Mouse (Mus musculus): ENCODE results near the gene Tmcc2. TPM values are rescaled to one million over a fixed set of nuclear protein-coding genes. Genes with fewer than 3 reads are reported as not detected.
"Not testable (repeated sequence)": the region's sequence is repeated elsewhere in the genome, so short reads cannot be mapped to it uniquely, and the experiment has no call there.

The Tmcc2 gene
- polyA plus RNA-seq, 1 experiment from 2014 or later = 9.9 TPM

GRCm38 (mm10) chr1:132364896-132365557, 26.1 kb downstream of the Tmcc2 start:
- Histone ChIP-seq H3K4me1 (peaks cover 19% of the 10 kb centered on the region), H3K27ac (no peak overlapping the region), H3K4me3 (no peak overlapping the region), H3K9me3 (no peaks in the 10 kb centered on the region), H3K36me3 (peaks cover 37% of the 10 kb centered on the region), H3K4me2 (no peak overlapping the region), H3K9ac (no peak overlapping the region), H3K27me3 (no peaks in the 10 kb centered on the region)
- ATAC-seq (ENCODE audit: insufficient number of reproducible peaks, low FRiP score, low TSS enrichment, low read depth) = no peak
- WGBS = 81% methylated on average over 7 of the region's 7 CpGs

- peaks cover 19% of the 10 kb centered on the region for H3K4me1 ChIP-seq
- no peak overlapping the region for H3K27ac ChIP-seq
- no peak for ATAC-seq (ENCODE audit: insufficient number of reproducible peaks, low FRiP score, low TSS enrichment, low read depth)
- H3K4me3 ChIP-seq = no peak overlapping the region
- no peak overlapping the region for H3K4me2 ChIP-seq
- peaks cover 41% of the 10 kb centered on the region for H3K36me3 ChIP-seq
- no peaks in the 10 kb centered on the region for H3K9me3 ChIP-seq
- no peaks in the 10 kb centered on the region for H3K27me3 ChIP-seq
- H3K9ac ChIP-seq = no peak overlapping the region
- WGBS = 85% methylated on average over 3 of the region's 3 CpGs
These were observed 26.7 kb downstream of the Tmcc2 start for GRCm38 (mm10) chr1:132364388-132364787.

- WGBS = 77% methylated on average over 6 of the region's 6 CpGs
These were observed 29.1 kb downstream of the Tmcc2 start for GRCm38 (mm10) chr1:132361959-132362358.

GRCm38 (mm10) chr1:132356841-132357240, 34.2 kb downstream of the Tmcc2 start:
- Histone ChIP-seq H3K27me3 (no peaks in the 10 kb centered on the region), H3K9ac (no peak overlapping the region), H3K4me3 (no peak overlapping the region), H3K36me3 (peaks cover 51% of the 10 kb centered on the region), H3K4me2 (no peak overlapping the region), H3K4me1 (peaks cover 10% of the 10 kb centered on the region; the same call in 1 of the 2 replicates), H3K27ac (peak overlapping the region; percentile 33; the same call in 1 of the 2 replicates), H3K9me3 (no peaks in the 10 kb centered on the region)
- no peak for ATAC-seq (ENCODE audit: insufficient number of reproducible peaks, low FRiP score, low TSS enrichment, low read depth)
- WGBS = 50% methylated on average over 1 of the region's 1 CpGs

More at GRCm38 (mm10) chr1:132361959-132362358, 29.1 kb downstream of the Tmcc2 start:
- Histone ChIP-seq H3K4me1 (peaks cover 10% of the 10 kb centered on the region), H3K27ac (no peak overlapping the region), H3K27me3 (no peaks in the 10 kb centered on the region), H3K4me3 (no peak overlapping the region), H3K9me3 (no peaks in the 10 kb centered on the region), H3K36me3 (peaks cover 63% of the 10 kb centered on the region), H3K9ac (no peak overlapping the region), H3K4me2 (no peak overlapping the region)
- no peak for ATAC-seq (ENCODE audit: insufficient number of reproducible peaks, low FRiP score, low TSS enrichment, low read depth)

GRCm38 (mm10) chr1:132355841-132356242, 35.2 kb downstream of the Tmcc2 start:
- Histone ChIP-seq H3K9ac (no peak overlapping the region), H3K4me3 (no peak overlapping the region), H3K36me3 (peaks cover 41% of the 10 kb centered on the region), H3K9me3 (no peaks in the 10 kb centered on the region), H3K27ac (no peak overlapping the region), H3K4me1 (peaks cover 10% of the 10 kb centered on the region; the same call in 1 of the 2 replicates), H3K4me2 (no peak overlapping the region), H3K27me3 (no peaks in the 10 kb centered on the region)
- 0% methylated on average over 3 of the region's 3 CpGs for WGBS
- ATAC-seq (ENCODE audit: insufficient number of reproducible peaks, low FRiP score, low TSS enrichment, low read depth) = no peak

- Histone ChIP-seq H3K4me1 (peaks cover 10% of the 10 kb centered on the region; the same call in 1 of the 2 replicates), H3K9ac (no peak overlapping the region), H3K27ac (no peak overlapping the region), H3K9me3 (no peaks in the 10 kb centered on the region), H3K4me3 (no peak overlapping the region), H3K4me2 (no peak overlapping the region), H3K27me3 (no peaks in the 10 kb centered on the region), H3K36me3 (peaks cover 34% of the 10 kb centered on the region)
- 58% methylated on average over 6 of the region's 6 CpGs for WGBS
- no peak for ATAC-seq (ENCODE audit: insufficient number of reproducible peaks, low FRiP score, low TSS enrichment, low read depth)
These were observed 35.9 kb downstream of the Tmcc2 start for GRCm38 (mm10) chr1:132355162-132355601.

GRCm38 (mm10) chr1:132354234-132354633, 36.8 kb downstream of the Tmcc2 start:
- Histone ChIP-seq H3K9me3 (no peaks in the 10 kb centered on the region), H3K4me3 (no peak overlapping the region), H3K27me3 (no peaks in the 10 kb centered on the region), H3K27ac (no peak overlapping the region), H3K4me2 (no peak overlapping the region), H3K9ac (no peak overlapping the region), H3K36me3 (peaks cover 25% of the 10 kb centered on the region), H3K4me1 (peaks cover 10% of the 10 kb centered on the region; the same call in 1 of the 2 replicates)
- no peak for ATAC-seq (ENCODE audit: insufficient number of reproducible peaks, low FRiP score, low TSS enrichment, low read depth)
- WGBS = 69% methylated on average over 9 of the region's 9 CpGs

GRCm38 (mm10) chr1:132353389-132353788, 37.7 kb downstream of the Tmcc2 start:
- Histone ChIP-seq H3K4me3 (no peak overlapping the region), H3K9ac (no peak overlapping the region), H3K4me1 (peaks cover 10% of the 10 kb centered on the region; the same call in 1 of the 2 replicates), H3K27me3 (no peaks in the 10 kb centered on the region), H3K4me2 (no peak overlapping the region), H3K36me3 (peaks cover 16% of the 10 kb centered on the region), H3K27ac (no peak overlapping the region), H3K9me3 (no peaks in the 10 kb centered on the region)
- no peak for ATAC-seq (ENCODE audit: insufficient number of reproducible peaks, low FRiP score, low TSS enrichment, low read depth)
- WGBS = 67% methylated on average over 5 of the region's 5 CpGs

- ATAC-seq (ENCODE audit: insufficient number of reproducible peaks, low FRiP score, low TSS enrichment, low read depth) = no peak
- H3K27ac ChIP-seq = no peak overlapping the region
- no peak overlapping the region for H3K4me3 ChIP-seq
- H3K4me2 ChIP-seq = no peak overlapping the region
- 91% methylated on average over 4 of the region's 4 CpGs for WGBS
- H3K9ac ChIP-seq = no peak overlapping the region
- no peaks in the 10 kb centered on the region for H3K36me3 ChIP-seq
- H3K4me1 ChIP-seq = peaks cover 21% of the 10 kb centered on the region
- H3K9me3 ChIP-seq = no peaks in the 10 kb centered on the region
- H3K27me3 ChIP-seq = no peaks in the 10 kb centered on the region
These were observed 40.0 kb downstream of the Tmcc2 start for GRCm38 (mm10) chr1:132351058-132351457.

GRCm38 (mm10) chr1:132349601-132350000, 41.5 kb downstream of the Tmcc2 start:
- not testable (repeated sequence) for H3K4me3 ChIP-seq; H3K9me3 ChIP-seq; H3K27ac ChIP-seq; ATAC-seq (ENCODE audit: insufficient number of reproducible peaks, low FRiP score, low TSS enrichment, low read depth); H3K4me2 ChIP-seq; H3K27me3 ChIP-seq; H3K9ac ChIP-seq; H3K36me3 ChIP-seq
- H3K4me1 ChIP-seq = peaks cover 18% of the 10 kb centered on the region; the same call in 1 of the 2 replicates
- 90% methylated on average over 3 of the region's 3 CpGs for WGBS

DNA sequence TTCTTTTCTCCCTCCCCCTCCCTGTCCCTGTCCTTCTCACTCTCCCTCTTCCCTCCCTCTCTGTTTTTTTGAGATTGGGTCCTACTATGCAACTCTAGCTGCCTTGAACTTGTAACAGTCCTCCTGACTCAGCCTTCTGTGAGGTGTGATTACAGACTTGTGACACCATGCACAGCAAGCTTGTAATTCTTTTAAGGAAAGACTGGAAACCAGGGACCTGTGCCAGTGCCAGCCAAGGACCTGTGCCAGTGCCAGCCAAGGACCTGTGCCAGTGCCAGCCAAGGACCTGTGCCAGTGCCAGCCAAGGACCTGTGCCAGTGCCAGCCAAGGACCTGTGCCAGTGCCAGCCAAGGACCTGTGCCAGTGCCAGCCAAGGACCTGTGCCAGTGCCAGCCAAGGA, 42.0 kb downstream of the Tmcc2 start:
- H3K27ac ChIP-seq; H3K4me3 ChIP-seq; H3K4me2 ChIP-seq; H3K27me3 ChIP-seq; H3K9ac ChIP-seq; ATAC-seq (ENCODE audit: insufficient number of reproducible peaks, low FRiP score, low TSS enrichment, low read depth); H3K36me3 ChIP-seq; H3K9me3 ChIP-seq: not testable (repeated sequence)
- peaks cover 18% of the 10 kb centered on the region; the same call in 1 of the 2 replicates for H3K4me1 ChIP-seq

- H3K27ac ChIP-seq = no peak overlapping the region
- no peaks in the 10 kb centered on the region for H3K27me3 ChIP-seq
- no peak for ATAC-seq (ENCODE audit: insufficient number of reproducible peaks, low FRiP score, low TSS enrichment, low read depth)
- H3K4me3 ChIP-seq = no peak overlapping the region
- H3K4me1 ChIP-seq = peaks cover 13% of the 10 kb centered on the region; the same call in 1 of the 2 replicates
- H3K36me3 ChIP-seq = no peaks in the 10 kb centered on the region
- WGBS = 86% methylated on average over 5 of the region's 5 CpGs
- no peaks in the 10 kb centered on the region for H3K9me3 ChIP-seq
- no peak overlapping the region for H3K9ac ChIP-seq
- no peak overlapping the region for H3K4me2 ChIP-seq
These were observed 42.7 kb downstream of the Tmcc2 start for GRCm38 (mm10) chr1:132348401-132348800.
